Mouse (Mus musculus): Measurements from ENCODE around the gene Tenm3.

DNA sequence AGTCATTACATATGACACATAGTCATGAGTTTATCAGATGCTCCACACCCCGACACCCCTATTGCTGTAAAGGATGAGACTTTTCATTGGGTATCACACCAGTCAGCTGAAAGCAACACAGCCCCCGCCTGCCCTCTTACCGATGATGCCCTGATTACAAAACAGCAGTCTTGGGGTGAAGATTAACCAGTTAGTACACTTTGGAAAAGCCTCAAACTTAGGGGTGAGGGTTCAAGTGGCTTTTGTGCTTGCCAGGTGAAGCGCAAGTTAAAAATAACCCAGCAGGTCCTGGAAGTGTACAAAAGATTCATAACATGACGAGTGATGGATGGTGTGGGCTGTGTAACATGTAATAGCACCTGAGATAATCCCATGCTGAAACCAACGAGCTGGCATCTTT lies 113.0 kb downstream of the Tenm3 start:
- TF ChIP-seq CTCF (IDR thresholded peaks at IDR 0.05; ENCODE audit: borderline replicate concordance, insufficient read depth, low read length) (no peak), POLR2A (IDR thresholded peaks at IDR 0.05; ENCODE audit: low read depth, low read length) (no peak)
